Mouse (Mus musculus): ENCODE data around the gene Atf5. TPM values are rescaled to one million over a fixed set of nuclear protein-coding genes. Genes with fewer than 3 reads are reported as not detected.

The Atf5 gene
- total RNA-seq, 2 experiments from 2014 or later, result 1.3 to 2.5 TPM

DNA sequence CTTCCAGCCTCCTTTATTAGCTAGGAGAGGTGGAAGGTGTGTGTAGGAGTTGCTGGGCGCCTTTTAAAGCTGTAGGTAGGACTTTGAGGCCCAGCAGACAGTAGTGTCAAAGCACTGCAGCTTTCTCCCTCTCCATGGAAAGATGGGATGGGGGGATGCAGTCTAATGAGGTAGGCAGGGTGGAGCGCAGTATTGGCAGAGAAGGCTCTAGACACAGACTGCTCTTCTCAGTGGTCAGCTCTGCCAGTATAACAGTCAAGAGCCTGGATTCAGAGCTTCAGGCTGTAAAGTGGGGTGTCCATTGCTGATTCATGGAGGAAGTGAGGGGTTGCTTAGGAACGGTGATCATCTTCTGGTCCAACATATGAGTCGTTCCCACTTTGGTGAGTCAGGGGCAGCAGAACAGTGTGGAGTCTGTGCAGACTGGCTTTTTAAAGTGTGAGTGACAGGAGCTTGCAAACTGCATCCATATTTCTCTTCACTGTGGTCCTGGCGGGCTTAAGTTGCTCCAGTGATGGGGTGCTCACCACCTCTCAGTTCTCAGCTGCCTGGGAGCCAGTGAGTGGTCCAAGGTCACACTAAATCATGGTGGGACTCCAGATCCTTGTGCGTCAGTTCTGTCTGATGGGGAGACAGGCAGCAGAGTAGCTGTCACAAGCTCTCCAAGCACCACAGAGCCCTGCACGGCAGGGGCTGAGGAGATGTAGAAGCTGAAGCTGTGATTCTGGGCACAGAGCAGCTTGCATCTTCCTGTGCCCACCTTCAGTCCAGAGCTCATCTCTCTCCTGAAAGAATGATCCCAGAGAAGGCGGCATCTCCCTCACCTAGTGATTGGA lies 34.5 kb upstream of the Atf5 start:
- no peak for ATAC-seq (replicated peaks; ENCODE audit: low FRiP score, poor library complexity, severe bottlenecking)

- no peak for ATAC-seq (replicated peaks; ENCODE audit: low FRiP score, poor library complexity, severe bottlenecking)
These were observed 33.7 kb upstream of the Atf5 start for GRCm38 (mm10) chr7:44850146-44850545.

DNA sequence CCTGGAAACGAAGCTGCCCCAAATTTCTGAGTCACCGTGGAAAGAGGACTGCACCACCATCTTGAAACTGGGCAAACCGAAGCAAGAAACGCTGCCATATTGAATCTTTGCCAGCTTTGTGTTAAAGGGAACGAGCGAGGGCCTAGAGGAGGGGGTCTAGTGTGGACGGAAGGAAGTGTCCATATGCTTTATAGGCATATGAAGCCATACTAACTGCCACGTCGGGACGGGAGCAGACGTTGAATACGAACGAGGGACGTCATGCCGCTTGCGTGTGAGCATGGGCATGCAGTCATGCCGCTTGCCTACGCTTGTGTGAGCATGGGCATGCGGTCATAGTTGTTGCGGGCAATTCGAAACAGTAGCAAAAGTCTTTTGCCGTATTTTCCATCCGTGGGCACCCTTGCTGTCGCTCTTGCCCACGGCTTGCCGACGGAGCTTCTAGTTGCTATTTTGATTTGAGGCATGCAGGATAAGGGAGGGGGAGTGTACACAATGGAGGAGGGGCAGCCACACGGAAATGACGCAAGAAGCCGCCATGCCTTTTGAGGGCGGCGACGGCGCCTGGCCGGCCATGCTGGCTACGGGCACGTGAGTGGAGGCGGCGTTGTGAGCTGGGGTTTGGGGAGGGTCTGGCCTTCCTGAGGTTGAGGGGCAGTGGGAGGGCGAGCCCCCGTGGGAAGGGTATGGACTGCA lies 33.1 kb upstream of the Atf5 start:
- ATAC-seq (replicated peaks; ENCODE audit: low FRiP score, poor library complexity, severe bottlenecking), result peak; percentile 60

- peak; percentile 76 for ATAC-seq (replicated peaks; ENCODE audit: low FRiP score, poor library complexity, severe bottlenecking)
These were observed 32.3 kb upstream of the Atf5 start, which contains the start of the genes Akt1s1 and Tbc1d17 for GRCm38 (mm10) chr7:44848561-44849415. TSS of gene Akt1s1 (plus strand) at chr7:44848991. TSS of gene Tbc1d17 (minus strand) at chr7:44849079.

GRCm38 (mm10) chr7:44847772-44848171 lies 31.3 kb upstream of the Atf5 start:
- ATAC-seq (replicated peaks; ENCODE audit: low FRiP score, poor library complexity, severe bottlenecking), result no peak

- no peak for ATAC-seq (replicated peaks; ENCODE audit: low FRiP score, poor library complexity, severe bottlenecking)
These were observed 30.3 kb upstream of the Atf5 start for GRCm38 (mm10) chr7:44846804-44847203.

DNA sequence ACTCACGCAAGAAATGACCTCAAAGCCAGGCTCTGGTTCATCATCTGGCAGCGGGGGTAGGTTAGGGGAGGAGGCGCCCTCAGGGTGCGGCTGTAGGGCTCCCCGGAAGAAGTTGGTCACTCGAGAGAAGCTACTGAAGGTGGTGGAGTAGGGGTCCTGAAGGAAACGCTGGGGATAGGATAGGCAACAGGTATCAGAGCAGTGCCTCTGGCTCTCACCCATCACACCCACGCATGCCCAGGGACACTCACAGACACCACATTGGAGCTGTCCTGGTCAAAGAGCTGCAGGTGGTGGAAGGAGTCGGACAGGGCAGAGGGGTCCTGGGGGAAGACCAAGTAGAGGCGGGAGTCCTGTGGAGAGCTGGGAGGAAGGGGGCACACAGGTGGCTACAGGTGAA lies 28.5 kb upstream of the Atf5 start:
- no peak for ATAC-seq (replicated peaks; ENCODE audit: low FRiP score, poor library complexity, severe bottlenecking)

GRCm38 (mm10) chr7:44841825-44842463 lies 25.5 kb upstream of the Atf5 start:
- no peak for ATAC-seq (replicated peaks; ENCODE audit: low FRiP score, poor library complexity, severe bottlenecking)

GRCm38 (mm10) chr7:44840426-44840825 lies 24.0 kb upstream of the Atf5 start:
- no peak for ATAC-seq (replicated peaks; ENCODE audit: low FRiP score, poor library complexity, severe bottlenecking)

DNA sequence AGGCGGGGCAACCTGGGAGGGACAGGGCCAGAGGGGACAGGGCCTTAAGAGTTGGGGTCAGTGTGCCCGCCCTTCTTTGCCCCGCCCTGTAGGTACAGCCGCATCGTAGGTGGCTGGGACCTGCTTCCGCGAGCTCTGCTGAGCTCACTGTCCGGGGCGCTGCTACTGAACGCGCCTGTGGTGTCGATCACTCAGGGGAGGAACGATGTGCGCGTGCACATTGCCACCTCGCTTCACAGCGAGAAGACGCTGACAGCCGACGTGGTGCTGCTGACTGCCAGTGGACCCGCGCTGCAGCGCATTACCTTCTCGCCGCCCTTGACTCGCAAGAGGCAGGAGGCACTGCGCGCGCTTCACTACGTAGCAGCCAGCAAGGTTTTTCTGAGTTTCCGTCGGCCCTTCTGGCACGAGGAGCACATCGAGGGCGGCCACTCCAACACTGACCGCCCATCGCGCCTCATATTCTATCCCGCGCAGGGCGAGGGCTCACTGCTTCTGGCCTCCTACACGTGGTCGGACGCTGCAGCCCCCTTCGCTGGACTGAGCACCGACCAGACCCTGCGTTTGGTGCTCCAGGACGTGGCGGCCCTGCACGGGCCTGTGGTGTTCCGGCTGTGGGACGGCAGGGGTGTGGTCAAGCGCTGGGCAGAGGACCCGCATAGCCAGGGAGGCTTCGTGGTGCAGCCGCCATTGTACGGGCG lies 23.2 kb upstream of the Atf5 start:
- no peak for ATAC-seq (replicated peaks; ENCODE audit: low FRiP score, poor library complexity, severe bottlenecking)

- ATAC-seq (replicated peaks; ENCODE audit: low FRiP score, poor library complexity, severe bottlenecking), result no peak
These were observed 22.7 kb upstream of the Atf5 start for GRCm38 (mm10) chr7:44839171-44839490.

DNA sequence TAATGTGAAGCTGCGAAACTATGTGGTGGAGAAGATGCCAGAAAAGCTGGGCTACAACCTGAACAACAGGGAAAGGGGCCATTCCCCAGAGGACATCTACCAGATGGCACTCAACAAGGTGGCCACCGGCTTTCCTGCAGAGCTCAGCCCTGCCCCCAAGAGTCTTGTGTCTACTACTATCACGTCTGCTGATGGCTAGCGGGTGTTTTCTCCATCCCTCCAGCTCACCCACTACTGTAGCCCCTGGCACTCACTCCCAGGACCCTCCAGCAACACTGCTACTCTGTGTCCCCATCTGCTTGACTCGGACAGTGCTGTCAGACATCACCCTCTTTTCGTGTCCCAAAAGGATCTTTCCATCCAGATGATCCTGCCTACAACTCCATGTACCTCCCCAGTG lies 21.6 kb upstream of the Atf5 start:
- no peak for ATAC-seq (replicated peaks; ENCODE audit: low FRiP score, poor library complexity, severe bottlenecking)

- ATAC-seq (replicated peaks; ENCODE audit: low FRiP score, poor library complexity, severe bottlenecking), result no peak
These were observed 20.1 kb upstream of the Atf5 start for GRCm38 (mm10) chr7:44836423-44837053.

GRCm38 (mm10) chr7:44836016-44836404 lies 19.6 kb upstream of the Atf5 start:
- ATAC-seq (replicated peaks; ENCODE audit: low FRiP score, poor library complexity, severe bottlenecking), result no peak

DNA sequence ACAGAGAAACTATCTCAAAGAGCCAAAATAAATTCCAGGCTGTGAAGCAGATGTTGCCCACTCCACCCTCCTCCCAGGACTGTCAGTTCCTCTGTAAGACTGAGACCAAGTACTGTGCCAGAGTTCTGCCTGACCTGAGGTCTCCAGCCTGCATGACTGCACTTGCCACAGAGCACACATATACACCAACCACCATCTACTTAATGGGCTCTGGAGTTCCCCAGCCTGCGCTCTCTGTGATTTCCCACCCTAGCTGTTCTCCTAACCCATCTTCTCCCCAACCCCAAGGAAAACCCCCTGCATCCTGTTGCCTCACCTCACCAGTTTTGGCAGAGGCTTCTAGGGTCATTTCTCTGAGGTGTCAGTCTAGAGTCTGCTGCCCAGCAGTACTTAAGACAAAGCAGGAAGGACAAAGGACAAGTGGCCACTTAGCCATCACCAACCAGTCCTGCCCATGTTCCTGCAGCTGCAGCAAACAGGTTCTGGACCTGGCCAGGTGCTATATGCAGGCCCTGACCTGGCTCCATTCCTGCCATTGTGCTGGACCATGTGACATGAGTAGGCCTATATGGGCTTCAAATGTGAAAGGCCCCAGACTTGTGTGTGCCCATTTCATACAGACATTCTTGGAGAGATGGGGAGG lies 19.0 kb upstream of the Atf5 start:
- ATAC-seq (replicated peaks; ENCODE audit: low FRiP score, poor library complexity, severe bottlenecking), result no peak

DNA sequence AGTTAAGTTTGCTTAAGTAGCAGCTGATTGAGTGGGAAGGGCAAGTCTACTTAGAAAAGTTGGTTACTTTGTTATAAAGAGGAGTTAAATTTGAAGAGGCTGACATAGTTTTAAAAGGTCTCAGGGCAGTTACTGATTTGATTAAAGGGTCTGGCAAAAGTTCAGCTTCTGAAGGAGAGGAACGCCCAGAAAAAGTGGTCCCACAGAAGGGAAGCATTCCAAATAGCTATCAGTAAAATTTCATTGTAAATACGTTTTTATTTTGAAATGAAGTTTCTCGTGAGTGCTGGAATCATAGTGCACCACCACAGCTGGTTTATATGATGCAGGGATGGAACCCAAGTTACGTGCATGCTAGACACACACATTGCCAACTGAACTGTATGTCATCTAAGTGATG lies 16.3 kb upstream of the Atf5 start:
- no peak for ATAC-seq (replicated peaks; ENCODE audit: low FRiP score, poor library complexity, severe bottlenecking)

DNA sequence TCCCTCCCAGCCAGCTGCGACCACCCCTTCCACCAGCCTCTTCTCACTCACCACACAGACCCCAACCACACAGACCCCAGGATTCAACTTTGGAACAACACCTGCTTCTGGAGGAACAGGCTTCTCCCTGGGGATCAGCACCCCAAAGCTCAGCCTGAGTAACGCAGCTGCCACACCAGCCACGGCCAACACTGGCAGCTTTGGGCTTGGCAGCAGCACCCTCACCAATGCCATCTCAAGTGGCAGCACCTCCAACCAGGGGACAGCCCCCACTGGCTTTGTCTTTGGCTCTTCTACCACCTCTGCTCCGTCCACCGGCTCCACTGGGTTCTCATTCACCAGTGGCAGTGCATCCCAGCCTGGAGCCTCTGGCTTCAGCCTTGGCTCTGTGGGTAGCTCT lies 12.2 kb upstream of the Atf5 start:
- ATAC-seq (replicated peaks; ENCODE audit: low FRiP score, poor library complexity, severe bottlenecking), result no peak

DNA sequence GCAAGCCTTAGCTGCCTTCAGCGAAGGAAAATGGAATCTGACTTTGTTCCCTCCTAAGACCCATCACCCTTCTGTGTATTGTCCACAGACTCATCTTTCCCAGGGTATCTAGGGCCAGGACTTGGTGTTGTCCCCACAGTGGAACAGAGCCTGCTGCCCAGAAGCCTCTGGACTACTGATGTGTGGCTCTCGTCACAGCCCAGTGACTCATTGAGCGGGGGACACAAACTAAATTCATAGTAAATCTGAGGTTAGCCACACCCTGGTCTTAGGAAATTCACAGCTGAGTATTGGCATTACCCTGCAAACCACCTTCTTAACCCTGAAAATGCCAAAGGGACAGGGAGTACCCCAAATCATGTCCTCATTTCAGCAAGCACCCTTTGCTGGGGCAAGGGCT lies 10.3 kb upstream of the Atf5 start:
- no peak for ATAC-seq (replicated peaks; ENCODE audit: low FRiP score, poor library complexity, severe bottlenecking)

DNA sequence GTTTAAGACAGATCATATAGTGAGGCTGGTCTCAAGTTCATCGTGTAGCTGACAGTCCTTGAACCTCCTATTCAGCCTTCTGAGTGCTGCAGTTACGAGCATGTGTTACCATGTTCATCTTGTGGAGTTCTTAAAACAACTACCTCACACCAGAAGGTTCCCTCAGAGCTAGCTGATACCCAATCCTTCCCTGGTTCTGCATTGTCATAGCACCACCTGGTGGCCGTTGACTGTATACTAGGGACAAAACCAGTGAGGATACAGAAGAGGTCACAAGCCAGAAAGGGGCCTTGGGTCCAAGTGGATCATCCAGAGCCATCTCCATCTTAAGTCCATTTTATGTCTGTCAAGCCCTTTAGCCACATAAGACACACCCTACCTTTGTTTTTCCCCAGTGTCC lies 8.4 kb upstream of the Atf5 start:
- peak; percentile 82 for ATAC-seq (replicated peaks; ENCODE audit: low FRiP score, poor library complexity, severe bottlenecking)

All from erythroblast, adult 5-6 weeks (primary cell).